12 mouse cellular contexts compared by ENCODE assay signal in the genomic region with DNA sequence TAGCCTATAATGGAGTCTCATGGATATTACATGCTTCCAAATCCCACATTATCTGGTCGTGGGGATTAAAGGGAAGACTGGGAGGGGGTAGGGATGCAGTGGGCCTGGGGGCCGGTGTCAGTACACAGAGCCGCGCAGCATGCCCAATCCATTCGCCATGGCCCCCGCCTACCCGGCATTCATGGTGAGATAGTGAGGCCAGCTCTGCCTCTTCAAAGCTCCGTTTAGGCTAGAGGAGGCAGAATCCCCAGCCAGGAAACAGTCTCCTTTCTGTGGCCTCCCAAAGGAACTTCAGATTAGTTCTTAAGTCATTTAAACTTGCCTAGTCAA. TPM values are rescaled to one million over a fixed set of nuclear protein-coding genes. Genes with fewer than 3 reads are reported as not detected.
DNase-seq lines count a peak whose midpoint lies in the region; ATAC-seq lines count a peak whose summit lies in the region.
"Had no signal": no experiment of that assay in that cellular context is flagged by ENCODE, and none has a peak within 500 bp of the region (broad histone marks: within the 10 kb centered on the region; RNA-seq: fewer than 3 reads in every experiment).

No protein-coding gene starts in this region.

- H3K27ac ChIP-seq in intestine, embryonic 16.5 days (ENCODE audit: low read length), result peak overlapping the region; percentile 54
- H3K27ac ChIP-seq in intestine, embryonic 15.5 days, result no peak overlapping the region
- H3K27ac ChIP-seq in embryonic facial prominence, embryonic 10.5 days (replicated peaks), result 0 out of 2 replicates have a peak overlapping the region, but pooled peaks have one; percentile 35
- peak overlapping the region; percentile 92 for H3K27ac ChIP-seq in hindbrain, embryonic 14.5 days
- H3K27ac ChIP-seq in neural tube, embryonic 12.5 days, result no peak overlapping the region
- H3K27ac ChIP-seq: lung, embryonic 15.5 days had no signal

- H3K27me3 ChIP-seq in intestine, embryonic 16.5 days (replicated peaks; ENCODE audit: control insufficient read depth, insufficient read depth, low read length), result no peaks in the 10 kb centered on the region
- no peaks in the 10 kb centered on the region for H3K27me3 ChIP-seq in intestine, embryonic 15.5 days (replicated peaks)
- H3K27me3 ChIP-seq in embryonic facial prominence, embryonic 10.5 days (replicated peaks; ENCODE audit: low read depth, poor library complexity, severe bottlenecking), result peaks cover 77% of the 10 kb centered on the region
- H3K27me3 ChIP-seq in hindbrain, embryonic 14.5 days (ENCODE audit: control insufficient read depth, insufficient read depth, low read length), result peaks cover 9% of the 10 kb centered on the region; the same call in 1 of the 2 replicates
- H3K27me3 ChIP-seq in neural tube, embryonic 12.5 days (replicated peaks), result peaks cover 65% of the 10 kb centered on the region
- H3K27me3 ChIP-seq: lung, embryonic 15.5 days had no signal

- H3K4me2 ChIP-seq in intestine, embryonic 16.5 days (ENCODE audit: low read depth, low read length), result no peak overlapping the region
- H3K4me2 ChIP-seq in intestine, embryonic 15.5 days (replicated peaks), result no peak overlapping the region
- no peak overlapping the region for H3K4me2 ChIP-seq in hindbrain, embryonic 14.5 days (replicated peaks)
- 0 out of 2 replicates have a peak overlapping the region, but pooled peaks have one; percentile 12 for H3K4me2 ChIP-seq in neural tube, embryonic 12.5 days (replicated peaks)
- H3K4me2 ChIP-seq: lung, embryonic 15.5 days had no signal

- no peak for ATAC-seq in intestine, embryonic 16.5 days
- no peak for ATAC-seq in intestine, embryonic 15.5 days
- ATAC-seq in hindbrain, embryonic 14.5 days (ENCODE audit: low FRiP score), result 0 out of 2 replicates have a peak, but pooled peaks have one; percentile 39
- ATAC-seq in neural tube, embryonic 12.5 days (ENCODE audit: low FRiP score, low read depth), result peak; percentile 87
- ATAC-seq: activated CD4-positive, CD25-positive, alpha-beta regulatory T cell, adult 4 months had no signal

- peaks cover 29% of the 10 kb centered on the region for H3K4me1 ChIP-seq in intestine, embryonic 16.5 days (ENCODE audit: control insufficient read depth, insufficient read depth, low read length)
- peaks cover 26% of the 10 kb centered on the region for H3K4me1 ChIP-seq in intestine, embryonic 15.5 days (replicated peaks)
- peaks cover 50% of the 10 kb centered on the region for H3K4me1 ChIP-seq in embryonic facial prominence, embryonic 10.5 days
- H3K4me1 ChIP-seq in hindbrain, embryonic 14.5 days (replicated peaks; ENCODE audit: control insufficient read depth, insufficient read depth, low read length), result peaks cover 41% of the 10 kb centered on the region
- H3K4me1 ChIP-seq in neural tube, embryonic 12.5 days, result peaks cover 43% of the 10 kb centered on the region

- H3K4me3 ChIP-seq in intestine, embryonic 16.5 days (ENCODE audit: low read length), result no peak overlapping the region
- no peak overlapping the region for H3K4me3 ChIP-seq in intestine, embryonic 15.5 days (replicated peaks)
- H3K4me3 ChIP-seq in embryonic facial prominence, embryonic 10.5 days, result peak overlapping the region; percentile 5; the same call in 1 of the 2 replicates
- no peak overlapping the region for H3K4me3 ChIP-seq in hindbrain, embryonic 14.5 days (replicated peaks; ENCODE audit: low read length)
- no peak overlapping the region for H3K4me3 ChIP-seq in neural tube, embryonic 12.5 days
- H3K4me3 ChIP-seq: lung, embryonic 15.5 days; myocyte had no signal

- peak; percentile 54 for DNase-seq in embryonic facial prominence, embryonic 10.5 days (ENCODE audit: low spot score)
- no peak for DNase-seq in hindbrain, embryonic 14.5 days (ENCODE audit: low spot score)
- DNase-seq in urinary bladder, adult 18-20 months (ENCODE audit: low spot score in 2 of 2), result no peak
- no peak for DNase-seq in gastrocnemius, postnatal 25 days
- DNase-seq: thymus, adult 18-20 months had no signal

- WGBS in intestine, embryonic 16.5 days, result 44% methylated on average over 8 of the region's 8 CpGs
- 46% methylated on average over 8 of the region's 8 CpGs for WGBS in intestine, embryonic 15.5 days
- 25% methylated on average over 8 of the region's 8 CpGs for WGBS in embryonic facial prominence, embryonic 10.5 days
- 20% methylated on average over 8 of the region's 8 CpGs for WGBS in hindbrain, embryonic 14.5 days
- WGBS in neural tube, embryonic 12.5 days, result 8% methylated on average over 8 of the region's 8 CpGs

- no peaks in the 10 kb centered on the region for H3K36me3 ChIP-seq in intestine, embryonic 16.5 days (ENCODE audit: control insufficient read depth, insufficient read depth, low read length)
- no peaks in the 10 kb centered on the region for H3K36me3 ChIP-seq in intestine, embryonic 15.5 days
- no peaks in the 10 kb centered on the region for H3K36me3 ChIP-seq in embryonic facial prominence, embryonic 10.5 days (replicated peaks)
- no peaks in the 10 kb centered on the region for H3K36me3 ChIP-seq in hindbrain, embryonic 14.5 days (replicated peaks; ENCODE audit: control insufficient read depth, insufficient read depth)
- H3K36me3 ChIP-seq in neural tube, embryonic 12.5 days, result no peaks in the 10 kb centered on the region
- H3K36me3 ChIP-seq: lung, embryonic 15.5 days had no signal

- H3K9ac ChIP-seq in intestine, embryonic 16.5 days (ENCODE audit: low read depth, low read length), result 0 out of 2 replicates have a peak overlapping the region, but pooled peaks have one; percentile 5
- H3K9ac ChIP-seq in intestine, embryonic 15.5 days, result no peak overlapping the region
- no peak overlapping the region for H3K9ac ChIP-seq in hindbrain, embryonic 14.5 days
- H3K9ac ChIP-seq in neural tube, embryonic 12.5 days, result no peak overlapping the region
- H3K9ac ChIP-seq: lung, embryonic 15.5 days had no signal

- H3K9me3 ChIP-seq in intestine, embryonic 16.5 days (ENCODE audit: control insufficient read depth, low read length), result no peaks in the 10 kb centered on the region
- no peaks in the 10 kb centered on the region for H3K9me3 ChIP-seq in intestine, embryonic 15.5 days
- no peaks in the 10 kb centered on the region for H3K9me3 ChIP-seq in embryonic facial prominence, embryonic 10.5 days
- no peaks in the 10 kb centered on the region for H3K9me3 ChIP-seq in hindbrain, embryonic 14.5 days (ENCODE audit: control insufficient read depth, low read length)
- H3K9me3 ChIP-seq in neural tube, embryonic 12.5 days, result no peaks in the 10 kb centered on the region
- H3K9me3 ChIP-seq: lung, embryonic 15.5 days had no signal

RNA-seq across cellular contexts. Expression of gene Pipox, which starts 8.7 kb away (rescaled TPM):
- 55.9 and 65.6 TPM in 2 replicates for polyA plus RNA-seq in intestine, embryonic 16.5 days (2015; fragmentation: Nextera tagmentation; extraction: Ambion mirVana)
- polyA plus RNA-seq in intestine, embryonic 15.5 days (2015; fragmentation: Nextera tagmentation; extraction: Ambion mirVana), result 29.8 and 36.1 TPM in 2 replicates
- 2.1 and 2.7 TPM in 2 replicates for polyA plus RNA-seq in embryonic facial prominence, embryonic 10.5 days (2016; fragmentation: Nextera tagmentation; extraction: Ambion mirVana)
- polyA plus RNA-seq in hindbrain, embryonic 14.5 days (2014; fragmentation: Nextera tagmentation; extraction: Ambion mirVana), result 2.8 and 6.1 TPM in 2 replicates
- 2.7 and 4.7 TPM in 2 replicates for polyA plus RNA-seq in neural tube, embryonic 12.5 days (2016; fragmentation: Nextera tagmentation; extraction: Ambion mirVana)
- under 1 TPM in 1 of 2 experiments, not detected in 1; 0.16 TPM for total RNA-seq in gastrocnemius, postnatal 25 days (2021)
- total RNA-seq: hematopoietic stem cell, adult 5-6 weeks had no signal
- polyA plus RNA-seq: myocyte had no signal

RNA-seq across cellular contexts. Expression of gene Sez6, which starts 45.4 kb away (rescaled TPM):
- 0.48 and 0.56 TPM in 2 replicates for polyA plus RNA-seq in intestine, embryonic 16.5 days (2015; fragmentation: Nextera tagmentation; extraction: Ambion mirVana)
- polyA plus RNA-seq in intestine, embryonic 15.5 days (2015; fragmentation: Nextera tagmentation; extraction: Ambion mirVana), result 0.95 and 1.2 TPM in 2 replicates
- 2.3 and 2.5 TPM in 2 replicates for polyA plus RNA-seq in embryonic facial prominence, embryonic 10.5 days (2016; fragmentation: Nextera tagmentation; extraction: Ambion mirVana)
- polyA plus RNA-seq in hindbrain, embryonic 14.5 days (2014; fragmentation: Nextera tagmentation; extraction: Ambion mirVana), result 110 TPM in 2 replicates
- 48.5 and 51.4 TPM in 2 replicates for polyA plus RNA-seq in neural tube, embryonic 12.5 days (2016; fragmentation: Nextera tagmentation; extraction: Ambion mirVana)
- total RNA-seq in gastrocnemius, postnatal 25 days (2021), result under 1 TPM in 1 of 2 experiments, not detected in 1; 0.16 TPM
- total RNA-seq: hematopoietic stem cell, adult 5-6 weeks had no signal
- polyA plus RNA-seq: myocyte had no signal

Comparison
In these comparisons a context has a peak if more than half of its experiments do, and no peak if none do; other contexts are left out.
1. H3K27ac ChIP-seq: peak in intestine, embryonic 16.5 days (single experiment), embryonic facial prominence, embryonic 10.5 days (single experiment) and hindbrain, embryonic 14.5 days (single experiment); none in intestine, embryonic 15.5 days (single experiment) and neural tube, embryonic 12.5 days (single experiment).
2. ATAC-seq: peak in hindbrain, embryonic 14.5 days (single experiment) and neural tube, embryonic 12.5 days (single experiment); none in intestine, embryonic 16.5 days (single experiment) and intestine, embryonic 15.5 days (single experiment).
3. RNA of gene Sez6, which starts 45.4 kb away (polyA plus RNA-seq): 110 TPM in hindbrain, embryonic 14.5 days and 48.5 to 51.4 TPM in neural tube, embryonic 12.5 days; 2.3 to 2.5 TPM in embryonic facial prominence, embryonic 10.5 days, 0.95 to 1.2 TPM in intestine, embryonic 15.5 days and 0.48 to 0.56 TPM in intestine, embryonic 16.5 days; every median in the first group is over 10 times any median in the second.